Mouse (Mus musculus): ENCODE measurements around the gene Gng8. TPM values are rescaled to one million over a fixed set of nuclear protein-coding genes. Genes with fewer than 3 reads are reported as not detected.

Gene Gng8
- polyA plus RNA-seq, 1 experiment from 2014 or later = 36.3 TPM

- no peak for ATAC-seq (ENCODE audit: insufficient number of reproducible peaks, low FRiP score, low TSS enrichment, low read depth)
- H3K27me3 ChIP-seq = no peaks in the 10 kb centered on the region
Observed at GRCm38 (mm10) chr7:16876006-16876405, 15.6 kb upstream of the Gng8 start.

DNA sequence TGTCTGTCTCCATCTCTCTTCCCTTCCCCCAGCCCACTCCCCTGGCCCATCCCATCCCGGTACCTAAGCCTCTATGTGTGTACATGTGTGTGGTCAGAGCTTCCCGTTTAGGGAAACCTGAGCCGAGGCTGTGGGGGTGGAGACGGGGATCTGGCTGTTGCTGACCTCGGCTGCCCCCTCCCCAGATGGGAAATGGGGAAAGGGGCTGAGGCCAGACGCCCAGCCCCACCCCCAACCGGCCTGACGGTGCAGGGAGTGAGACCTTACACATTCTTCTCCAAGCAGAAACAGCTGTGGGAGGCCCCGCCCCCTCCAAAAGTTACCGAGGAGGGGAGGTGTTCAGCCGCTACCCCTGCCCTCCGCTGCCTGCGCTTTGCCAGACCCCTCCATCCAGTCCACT, 15.0 kb upstream of the Gng8 start:
- peaks cover 40% of the 10 kb centered on the region for H3K4me1 ChIP-seq
- no peaks in the 10 kb centered on the region for H3K27me3 ChIP-seq
- WGBS = 5% methylated on average over 13 of the region's 13 CpGs
- ATAC-seq (ENCODE audit: insufficient number of reproducible peaks, low FRiP score, low TSS enrichment, low read depth) = no peak
- H3K4me3 ChIP-seq (replicated peaks) = peak overlapping the region; percentile 87
- H3K9ac ChIP-seq = peak overlapping the region; percentile 83; the same call in 1 of the 2 replicates
- peak overlapping the region; percentile 89 for H3K4me2 ChIP-seq (replicated peaks)
- no peaks in the 10 kb centered on the region for H3K9me3 ChIP-seq (replicated peaks)
- H3K27ac ChIP-seq (replicated peaks) = peak overlapping the region; percentile 88
- peaks cover 18% of the 10 kb centered on the region for H3K36me3 ChIP-seq

More at GRCm38 (mm10) chr7:16876006-16876405, 15.6 kb upstream of the Gng8 start:
- H3K9ac ChIP-seq = peak overlapping the region; percentile 83
- WGBS = 5% methylated on average over 11 of the region's 11 CpGs
- peaks cover 18% of the 10 kb centered on the region for H3K36me3 ChIP-seq
- peaks cover 39% of the 10 kb centered on the region for H3K4me1 ChIP-seq
- peak overlapping the region; percentile 89 for H3K4me2 ChIP-seq (replicated peaks)
- peak overlapping the region; percentile 88 for H3K27ac ChIP-seq (replicated peaks)
- H3K4me3 ChIP-seq (replicated peaks) = peak overlapping the region; percentile 87
- no peaks in the 10 kb centered on the region for H3K9me3 ChIP-seq (replicated peaks)

- Histone ChIP-seq H3K4me3 (replicated peaks) (no peak overlapping the region), H3K27me3 (no peaks in the 10 kb centered on the region), H3K9ac (no peak overlapping the region), H3K4me2 (replicated peaks) (no peak overlapping the region), H3K27ac (replicated peaks) (no peak overlapping the region), H3K9me3 (replicated peaks) (no peaks in the 10 kb centered on the region), H3K36me3 (peaks cover 19% of the 10 kb centered on the region), H3K4me1 (peaks cover 40% of the 10 kb centered on the region)
- WGBS = 72% methylated on average over 3 of the region's 3 CpGs
- no peak for ATAC-seq (ENCODE audit: insufficient number of reproducible peaks, low FRiP score, low TSS enrichment, low read depth)
Observed at GRCm38 (mm10) chr7:16877717-16878116, 13.9 kb upstream of the Gng8 start.

DNA sequence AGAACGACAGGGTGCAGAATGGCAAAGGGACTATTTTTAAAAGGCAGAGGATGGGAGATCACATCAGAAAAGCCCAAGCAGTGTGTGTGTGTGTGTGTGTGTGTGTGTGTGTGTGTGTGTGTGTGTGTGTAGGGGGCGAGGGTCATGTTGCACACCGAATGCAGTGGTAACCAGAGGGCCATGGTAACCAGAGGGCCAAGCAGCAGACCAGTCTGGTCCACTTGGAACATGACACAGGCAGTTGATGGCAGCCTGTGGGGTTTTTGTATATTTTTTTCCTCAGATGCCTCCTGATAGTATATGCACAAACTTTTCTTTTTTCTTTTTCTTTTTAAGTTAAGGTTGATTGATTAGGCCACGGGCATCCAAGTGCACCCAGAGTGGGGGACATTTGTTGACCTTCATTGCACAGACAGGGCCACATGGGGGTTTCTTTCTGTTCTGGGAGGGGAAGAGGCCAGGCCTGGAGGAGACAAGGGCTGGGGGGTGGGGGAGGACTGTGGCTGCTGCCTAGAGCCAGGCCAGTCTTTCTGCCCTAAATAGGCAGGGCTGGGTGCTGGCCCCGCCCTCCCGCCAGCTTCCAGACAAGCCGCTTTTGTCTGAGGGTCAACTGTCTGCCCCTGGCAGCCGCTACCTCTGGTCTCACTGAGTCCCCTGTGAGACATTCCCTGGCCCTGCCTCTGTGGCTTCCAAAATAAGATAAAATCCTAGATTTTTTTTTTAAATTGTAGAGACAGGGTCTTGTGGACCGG, 11.6 kb upstream of the Gng8 start:
- peaks cover 27% of the 10 kb centered on the region for H3K36me3 ChIP-seq
- H3K27ac ChIP-seq (replicated peaks) = peak overlapping the region; percentile 63
- WGBS = 34% methylated on average over 9 of the region's 9 CpGs
- H3K4me1 ChIP-seq = peaks cover 37% of the 10 kb centered on the region
- no peaks in the 10 kb centered on the region for H3K9me3 ChIP-seq (replicated peaks)
- no peak for ATAC-seq (ENCODE audit: insufficient number of reproducible peaks, low FRiP score, low TSS enrichment, low read depth)
- H3K27me3 ChIP-seq = no peaks in the 10 kb centered on the region
- H3K4me3 ChIP-seq (replicated peaks) = no peak overlapping the region
- H3K9ac ChIP-seq = no peak overlapping the region
- H3K4me2 ChIP-seq (replicated peaks) = no peak overlapping the region

- no peak overlapping the region for H3K4me3 ChIP-seq (replicated peaks)
- no peak overlapping the region for H3K9ac ChIP-seq
- no peak overlapping the region for H3K4me2 ChIP-seq (replicated peaks)
- H3K36me3 ChIP-seq = peaks cover 34% of the 10 kb centered on the region
- peaks cover 2% of the 10 kb centered on the region; the same call in 1 of the 2 replicates for H3K27me3 ChIP-seq
- no peak for ATAC-seq (ENCODE audit: insufficient number of reproducible peaks, low FRiP score, low TSS enrichment, low read depth)
- H3K9me3 ChIP-seq (replicated peaks) = no peaks in the 10 kb centered on the region
- WGBS = 23% methylated on average over 5 of the region's 5 CpGs
- H3K4me1 ChIP-seq = peaks cover 37% of the 10 kb centered on the region
- H3K27ac ChIP-seq (replicated peaks) = peak overlapping the region; percentile 63
Observed at GRCm38 (mm10) chr7:16880615-16881014, 11.0 kb upstream of the Gng8 start.

GRCm38 (mm10) chr7:16883162-16883561, 8.4 kb upstream of the Gng8 start:
- Histone ChIP-seq H3K36me3 (peaks cover 57% of the 10 kb centered on the region), H3K27ac (replicated peaks) (no peak overlapping the region), H3K4me1 (peaks cover 24% of the 10 kb centered on the region), H3K9me3 (replicated peaks) (peaks cover 6% of the 10 kb centered on the region; the same call in 1 of the 2 replicates), H3K9ac (no peak overlapping the region), H3K4me3 (replicated peaks) (no peak overlapping the region), H3K27me3 (peaks cover 11% of the 10 kb centered on the region; the same call in 1 of the 2 replicates), H3K4me2 (replicated peaks) (no peak overlapping the region)
- no peak for ATAC-seq (ENCODE audit: insufficient number of reproducible peaks, low FRiP score, low TSS enrichment, low read depth)
- WGBS = 89% methylated on average over 6 of the region's 6 CpGs

GRCm38 (mm10) chr7:16884334-16884733, 7.3 kb upstream of the Gng8 start:
- H3K36me3 ChIP-seq = peaks cover 56% of the 10 kb centered on the region
- H3K4me3 ChIP-seq (replicated peaks) = no peak overlapping the region
- no peak overlapping the region for H3K9ac ChIP-seq
- H3K27me3 ChIP-seq = peaks cover 11% of the 10 kb centered on the region; the same call in 1 of the 2 replicates
- WGBS = 62% methylated on average over 4 of the region's 4 CpGs
- no peak overlapping the region for H3K4me2 ChIP-seq (replicated peaks)
- H3K9me3 ChIP-seq (replicated peaks) = peaks cover 6% of the 10 kb centered on the region; the same call in 1 of the 2 replicates
- H3K4me1 ChIP-seq = peaks cover 30% of the 10 kb centered on the region
- H3K27ac ChIP-seq (replicated peaks) = no peak overlapping the region
- ATAC-seq (ENCODE audit: insufficient number of reproducible peaks, low FRiP score, low TSS enrichment, low read depth) = no peak

GRCm38 (mm10) chr7:16885271-16885776, 6.3 kb upstream of the Gng8 start:
- peak overlapping the region; percentile 39 for H3K4me3 ChIP-seq (replicated peaks)
- peak; percentile 27; the same call in 1 of the 2 replicates for ATAC-seq (ENCODE audit: insufficient number of reproducible peaks, low FRiP score, low TSS enrichment, low read depth)
- peaks cover 6% of the 10 kb centered on the region; the same call in 1 of the 2 replicates for H3K9me3 ChIP-seq (replicated peaks)
- H3K4me2 ChIP-seq (replicated peaks) = peak overlapping the region; percentile 37
- WGBS = 19% methylated on average over 91 of the region's 95 CpGs
- H3K27me3 ChIP-seq = peaks cover 11% of the 10 kb centered on the region; the same call in 1 of the 2 replicates
- 0 out of 2 replicates have a peak overlapping the region, but pooled peaks have one; percentile 7 for H3K27ac ChIP-seq (replicated peaks)
- H3K4me1 ChIP-seq = peaks cover 33% of the 10 kb centered on the region
- H3K9ac ChIP-seq = no peak overlapping the region
- peaks cover 54% of the 10 kb centered on the region for H3K36me3 ChIP-seq

- no peak overlapping the region for H3K9ac ChIP-seq
- H3K4me3 ChIP-seq (replicated peaks) = peak overlapping the region; percentile 39
- peaks cover 33% of the 10 kb centered on the region for H3K4me1 ChIP-seq
- ATAC-seq (ENCODE audit: insufficient number of reproducible peaks, low FRiP score, low TSS enrichment, low read depth) = no peak
- H3K9me3 ChIP-seq (replicated peaks) = peaks cover 6% of the 10 kb centered on the region; the same call in 1 of the 2 replicates
- H3K27me3 ChIP-seq = peaks cover 11% of the 10 kb centered on the region; the same call in 1 of the 2 replicates
- H3K27ac ChIP-seq (replicated peaks) = no peak overlapping the region
- peak overlapping the region; percentile 37 for H3K4me2 ChIP-seq (replicated peaks)
- peaks cover 54% of the 10 kb centered on the region for H3K36me3 ChIP-seq
- WGBS = 56% methylated on average over 59 of the region's 59 CpGs
Observed at GRCm38 (mm10) chr7:16885905-16886304, 5.7 kb upstream of the Gng8 start.

GRCm38 (mm10) chr7:16890536-16890935, 1.1 kb upstream of the Gng8 start:
- peak overlapping the region; percentile 96 for H3K27ac ChIP-seq (replicated peaks)
- peaks cover 28% of the 10 kb centered on the region for H3K36me3 ChIP-seq
- peak overlapping the region; percentile 67 for H3K4me2 ChIP-seq (replicated peaks)
- H3K9ac ChIP-seq = 0 out of 2 replicates have a peak overlapping the region, but pooled peaks have one; percentile 4
- H3K4me3 ChIP-seq (replicated peaks) = peak overlapping the region; percentile 40
- peaks cover 6% of the 10 kb centered on the region; the same call in 1 of the 2 replicates for H3K9me3 ChIP-seq (replicated peaks)
- peaks cover 18% of the 10 kb centered on the region for H3K27me3 ChIP-seq
- ATAC-seq (ENCODE audit: insufficient number of reproducible peaks, low FRiP score, low TSS enrichment, low read depth) = no peak; the same call in 1 of the 2 replicates
- 16% methylated on average over 6 of the region's 6 CpGs for WGBS
- peaks cover 69% of the 10 kb centered on the region for H3K4me1 ChIP-seq

- Histone ChIP-seq H3K36me3 (peaks cover 24% of the 10 kb centered on the region), H3K4me3 (replicated peaks) (peak overlapping the region; percentile 40), H3K27ac (replicated peaks) (peak overlapping the region; percentile 96), H3K9me3 (replicated peaks) (peaks cover 3% of the 10 kb centered on the region; the same call in 1 of the 2 replicates), H3K4me2 (replicated peaks) (peak overlapping the region; percentile 67), H3K9ac (no peak overlapping the region), H3K4me1 (peaks cover 66% of the 10 kb centered on the region), H3K27me3 (peaks cover 14% of the 10 kb centered on the region)
- WGBS = 0% methylated on average over 23 of the region's 23 CpGs
- ATAC-seq (ENCODE audit: insufficient number of reproducible peaks, low FRiP score, low TSS enrichment, low read depth) = peak; percentile 85
Observed at GRCm38 (mm10) chr7:16890944-16891343, 642 bp upstream of the Gng8 start.
